22 mouse cellular contexts compared by ENCODE assay signal in the genomic region with DNA sequence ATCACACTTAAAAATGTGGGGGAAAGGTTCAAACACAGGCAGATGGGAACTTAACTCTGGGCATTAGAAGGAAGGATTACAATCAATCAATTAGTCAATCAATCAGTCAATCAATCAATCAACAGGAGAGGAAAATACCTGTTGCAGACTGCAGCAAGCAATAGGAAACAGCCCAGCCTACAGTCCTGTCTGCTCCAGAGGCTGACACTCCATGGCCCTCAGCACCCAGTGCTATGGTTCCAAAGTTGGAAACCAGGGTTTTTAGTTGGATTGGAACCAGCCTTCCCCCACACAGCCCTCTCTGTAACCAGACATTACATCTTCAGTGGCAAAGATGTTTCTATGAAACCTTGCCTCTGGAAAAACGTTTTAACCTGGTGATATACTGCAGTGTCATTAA. TPM values are rescaled to one million over a fixed set of nuclear protein-coding genes. Genes with fewer than 3 reads are reported as not detected.
DNase-seq lines count a peak whose midpoint lies in the region; ATAC-seq and TF ChIP-seq lines count a peak whose summit lies in the region.
"Had no signal": no experiment of that assay in that cellular context is flagged by ENCODE, and none has a peak within 500 bp of the region (broad histone marks: within the 10 kb centered on the region; RNA-seq: fewer than 3 reads in every experiment).

No protein-coding gene starts in this region.

- H3K4me3 ChIP-seq in heart, adult 2 months = no peak overlapping the region; the same call in 1 of the 2 replicates
- H3K4me3 ChIP-seq in hindbrain, postnatal 0 days (ENCODE audit: low read length) = no peak overlapping the region
- H3K4me3 ChIP-seq in hindbrain, embryonic 10.5 days = no peak overlapping the region
- H3K4me3 ChIP-seq in limb, embryonic 13.5 days = no peak overlapping the region
- H3K4me3 ChIP-seq in limb, embryonic 10.5 days = no peak overlapping the region
- no peak overlapping the region for H3K4me3 ChIP-seq in small intestine, adult 2 months (ENCODE audit: low read depth, low read length)
- H3K4me3 ChIP-seq: embryonic facial prominence, embryonic 15.5 days; liver, embryonic 12.5 days had no signal

- no peak for TF ChIP-seq POLR2A in heart, adult 2 months (IDR thresholded peaks at IDR 0.05; ENCODE audit: insufficient read depth, low read depth, low read length)
- no peak for TF ChIP-seq POLR2A in small intestine, adult 2 months (IDR thresholded peaks at IDR 0.05; ENCODE audit: low read depth, low read length)

- peak overlapping the region; percentile 12 for H3K9ac ChIP-seq in heart, adult 2 months (ENCODE audit: low read depth, low read length)
- H3K9ac ChIP-seq in hindbrain, postnatal 0 days (replicated peaks; ENCODE audit: low read length) = no peak overlapping the region
- H3K9ac ChIP-seq in limb, embryonic 13.5 days = no peak overlapping the region
- H3K9ac ChIP-seq: embryonic facial prominence, embryonic 15.5 days; liver, embryonic 12.5 days had no signal

- H3K27me3 ChIP-seq in heart, adult 2 months (ENCODE audit: control insufficient read depth, insufficient read depth, low read length) = no peaks in the 10 kb centered on the region
- H3K27me3 ChIP-seq in hindbrain, postnatal 0 days (ENCODE audit: insufficient read depth, low read length) = no peaks in the 10 kb centered on the region
- peaks cover 90% of the 10 kb centered on the region for H3K27me3 ChIP-seq in hindbrain, embryonic 10.5 days (ENCODE audit: insufficient read depth, poor library complexity, severe bottlenecking)
- H3K27me3 ChIP-seq in limb, embryonic 13.5 days = peaks cover 5% of the 10 kb centered on the region
- peaks cover 75% of the 10 kb centered on the region for H3K27me3 ChIP-seq in limb, embryonic 10.5 days (ENCODE audit: low read depth, poor library complexity, severe bottlenecking)
- no peaks in the 10 kb centered on the region for H3K27me3 ChIP-seq in small intestine, adult 2 months (ENCODE audit: control insufficient read depth, insufficient read depth, low read length)
- H3K27me3 ChIP-seq: CH12.LX had no signal

- no peak for TF ChIP-seq EP300 in heart, adult 2 months (IDR thresholded peaks at IDR 0.05; ENCODE audit: insufficient read depth, low read depth, low read length)

- peaks cover 14% of the 10 kb centered on the region for H3K4me1 ChIP-seq in heart, adult 2 months (ENCODE audit: control insufficient read depth, insufficient read depth, low read length)
- peaks cover 23% of the 10 kb centered on the region for H3K4me1 ChIP-seq in hindbrain, postnatal 0 days (ENCODE audit: insufficient read depth, low read length)
- H3K4me1 ChIP-seq in hindbrain, embryonic 10.5 days (replicated peaks) = peaks cover 53% of the 10 kb centered on the region
- peaks cover 62% of the 10 kb centered on the region for H3K4me1 ChIP-seq in limb, embryonic 13.5 days
- H3K4me1 ChIP-seq in limb, embryonic 10.5 days = peaks cover 55% of the 10 kb centered on the region
- H3K4me1 ChIP-seq in small intestine, adult 2 months (ENCODE audit: control insufficient read depth, insufficient read depth, insufficient read length, low read length) = peaks cover 3% of the 10 kb centered on the region; the same call in 1 of the 2 replicates

- intact Hi-C loops in heart, adult 2 months (cut with DNase I) = loop anchor here (2.0 to 5.0 kb wide), 4 partner anchors 115 to 689 kb away; a partner anchor contains a TSS
- intact Hi-C loops in heart, postnatal 25 days (cut with DNase I) = loop anchor here (5.0 kb wide), 6 partner anchors 114 to 734 kb away; a partner anchor contains a TSS

- TF ChIP-seq CTCF in heart, adult 2 months (IDR thresholded peaks at IDR 0.05) = no peak
- no peak for TF ChIP-seq CTCF in hindbrain, postnatal 0 days (IDR thresholded peaks at IDR 0.05; ENCODE audit: low read depth)
- TF ChIP-seq CTCF in small intestine, adult 2 months (IDR thresholded peaks at IDR 0.05; ENCODE audit: extremely low read depth, insufficient read length, insufficient replicate concordance, low read depth, low read length) = no peak

- no peak for DNase-seq in heart, adult 2 months
- DNase-seq in heart, postnatal 25 days (ENCODE audit: low spot score) = no peak
- no peak for DNase-seq in hindbrain, postnatal 0 days (ENCODE audit: low spot score)
- no peak for DNase-seq in hindbrain, embryonic 10.5 days (ENCODE audit: low spot score)
- no peak for DNase-seq in limb, embryonic 10.5 days (ENCODE audit: low spot score)
- DNase-seq: adrenal gland, postnatal 36 days; B cell, adult 2 months; cerebellum, adult 11 months; cerebellum, adult 9-11 months; right cerebral cortex, postnatal 4 days had no signal

- peak overlapping the region; percentile 13; the same call in 1 of the 2 replicates for H3K4me2 ChIP-seq in hindbrain, postnatal 0 days (ENCODE audit: low read depth, low read length)
- H3K4me2 ChIP-seq in limb, embryonic 13.5 days (replicated peaks) = 0 out of 2 replicates have a peak overlapping the region, but pooled peaks have one; percentile 34
- H3K4me2 ChIP-seq: embryonic facial prominence, embryonic 15.5 days; liver, embryonic 12.5 days; midbrain, embryonic 11.5 days had no signal

- no peaks in the 10 kb centered on the region for H3K9me3 ChIP-seq in hindbrain, postnatal 0 days (ENCODE audit: low read length)
- H3K9me3 ChIP-seq in hindbrain, embryonic 10.5 days = no peaks in the 10 kb centered on the region
- no peaks in the 10 kb centered on the region for H3K9me3 ChIP-seq in limb, embryonic 13.5 days
- no peaks in the 10 kb centered on the region for H3K9me3 ChIP-seq in limb, embryonic 10.5 days (replicated peaks)
- H3K9me3 ChIP-seq: embryonic facial prominence, embryonic 15.5 days; liver, embryonic 12.5 days had no signal

- no peak for ATAC-seq in hindbrain, postnatal 0 days
- ATAC-seq in limb, embryonic 13.5 days (ENCODE audit: low FRiP score, low read depth) = no peak
- ATAC-seq: activated CD4-positive, CD25-positive, alpha-beta regulatory T cell, adult 4 months; forebrain, embryonic 14.5 days; liver, embryonic 12.5 days had no signal

- 16% methylated on average over 1 of the region's 1 CpGs for WGBS in heart, adult 2 months
- 19% methylated on average over 1 of the region's 1 CpGs for WGBS in hindbrain, postnatal 0 days
- 5% methylated on average over 1 of the region's 1 CpGs for WGBS in hindbrain, embryonic 10.5 days
- WGBS in limb, embryonic 13.5 days = 15% methylated on average over 1 of the region's 1 CpGs
- 9% methylated on average over 1 of the region's 1 CpGs for WGBS in limb, embryonic 10.5 days
- WGBS in small intestine, adult 2 months = 37% methylated on average over 1 of the region's 1 CpGs

- H3K79me2 ChIP-seq in heart, adult 2 months (replicated peaks; ENCODE audit: control insufficient read depth, insufficient read depth, low read length) = no peaks in the 10 kb centered on the region

- H3K27ac ChIP-seq in heart, adult 2 months = peak overlapping the region; percentile 98
- H3K27ac ChIP-seq in hindbrain, postnatal 0 days = no peak overlapping the region
- H3K27ac ChIP-seq in hindbrain, embryonic 10.5 days = no peak overlapping the region
- H3K27ac ChIP-seq in limb, embryonic 13.5 days = no peak overlapping the region
- H3K27ac ChIP-seq in limb, embryonic 10.5 days = no peak overlapping the region
- 0 out of 2 replicates have a peak overlapping the region, but pooled peaks have one; percentile 35 for H3K27ac ChIP-seq in small intestine, adult 2 months (ENCODE audit: insufficient read depth, low read depth, low read length)
- H3K27ac ChIP-seq: embryonic facial prominence, embryonic 15.5 days; liver, embryonic 12.5 days had no signal

- H3K36me3 ChIP-seq in heart, adult 2 months (ENCODE audit: control insufficient read depth, insufficient read depth, low read length) = peaks cover 11% of the 10 kb centered on the region
- no peaks in the 10 kb centered on the region for H3K36me3 ChIP-seq in hindbrain, postnatal 0 days (ENCODE audit: insufficient read depth, low read length)
- H3K36me3 ChIP-seq in hindbrain, embryonic 10.5 days = no peaks in the 10 kb centered on the region
- no peaks in the 10 kb centered on the region for H3K36me3 ChIP-seq in limb, embryonic 13.5 days
- no peaks in the 10 kb centered on the region for H3K36me3 ChIP-seq in limb, embryonic 10.5 days
- H3K36me3 ChIP-seq in small intestine, adult 2 months (ENCODE audit: control insufficient read depth, insufficient read depth, low read length) = no peaks in the 10 kb centered on the region
- H3K36me3 ChIP-seq: embryonic facial prominence, embryonic 15.5 days; G1E; liver, embryonic 12.5 days had no signal

RNA-seq across cellular contexts. Expression of a gene that starts 19.0 kb away (rescaled TPM):
- 100 to 1,000 TPM; 126 to 128 TPM for total RNA-seq in heart, adult 2 months (2021)
- 70.3 and 75.6 TPM in 2 replicates for polyA plus RNA-seq in heart, adult 2 months (2012; rRNA removed)
- 100 to 1,000 TPM; 134 to 149 TPM for total RNA-seq in heart, postnatal 25 days (2021)
- total RNA-seq in hindbrain, postnatal 0 days (2014; rRNA removed) = 73.5 and 97.2 TPM in 2 replicates
- 71.0 and 76.8 TPM in 2 replicates for polyA plus RNA-seq in hindbrain, postnatal 0 days (2015; fragmentation: Nextera tagmentation; extraction: Ambion mirVana)
- polyA plus RNA-seq in hindbrain, embryonic 10.5 days (2016; fragmentation: Nextera tagmentation; extraction: Ambion mirVana) = 10.9 and 17.5 TPM in 2 replicates
- 88.3 and 88.4 TPM in 2 replicates for polyA plus RNA-seq in limb, embryonic 13.5 days (2015; fragmentation: Nextera tagmentation; extraction: Ambion mirVana)
- polyA plus RNA-seq in limb, embryonic 10.5 days (2016; fragmentation: Nextera tagmentation; extraction: Ambion mirVana) = 6.7 and 21.3 TPM in 2 replicates
- polyA plus RNA-seq in small intestine, adult 2 months (2012; rRNA removed) = 8.6 and 16.5 TPM in 2 replicates
- total RNA-seq: CH12.LX had no signal

RNA-seq across cellular contexts. Expression of a gene that starts 24.4 kb away (rescaled TPM):
- not detected for total RNA-seq in heart, adult 2 months (2021)
- polyA plus RNA-seq in heart, adult 2 months (2012; rRNA removed) = 0.15 TPM in 1 of 2 replicates, not detected in the other
- not detected for total RNA-seq in heart, postnatal 25 days (2021)
- total RNA-seq in hindbrain, postnatal 0 days (2014; rRNA removed) = 17.1 and 22.3 TPM in 2 replicates
- polyA plus RNA-seq in hindbrain, postnatal 0 days (2015; fragmentation: Nextera tagmentation; extraction: Ambion mirVana) = 31.6 and 37.8 TPM in 2 replicates
- polyA plus RNA-seq in hindbrain, embryonic 10.5 days (2016; fragmentation: Nextera tagmentation; extraction: Ambion mirVana) = 12.7 and 18.4 TPM in 2 replicates
- polyA plus RNA-seq in limb, embryonic 13.5 days (2015; fragmentation: Nextera tagmentation; extraction: Ambion mirVana) = 3.7 and 6.3 TPM in 2 replicates
- 2.8 and 11.0 TPM in 2 replicates for polyA plus RNA-seq in limb, embryonic 10.5 days (2016; fragmentation: Nextera tagmentation; extraction: Ambion mirVana)
- polyA plus RNA-seq in small intestine, adult 2 months (2012; rRNA removed) = not detected in 2 replicates
- total RNA-seq: adrenal gland, postnatal 36 days; CH12.LX; common myeloid progenitor, adult 5-6 weeks; gastrocnemius, adult 8-10 months; granulocyte monocyte progenitor cell, adult 5-6 weeks had no signal
- polyA plus RNA-seq: activated CD4-positive, CD25-positive, alpha-beta regulatory T cell, adult 4 months; G1E; liver, embryonic 12.5 days had no signal

Comparison
In these comparisons a context has a peak if more than half of its experiments do, and no peak if none do; other contexts are left out.
1. H3K27ac ChIP-seq: peak in heart, adult 2 months (single experiment) and small intestine, adult 2 months (single experiment); none in hindbrain, postnatal 0 days (single experiment), hindbrain, embryonic 10.5 days (single experiment), limb, embryonic 13.5 days (single experiment) and limb, embryonic 10.5 days (single experiment).